Mouse (Mus musculus) lung, postnatal 0 days (tissue): Measurements from ENCODE around the gene Txndc11. TPM values are rescaled to one million over a fixed set of nuclear protein-coding genes. Genes with fewer than 3 reads are reported as not detected.

Experiments used
- ATAC-seq: fragments of 200-750 bp; cut with Nextera tagmentation; 2 replicates; pipeline ENCODE4 v1.8.0; 2017; ENCODE audit warnings: moderate library complexity
- DNase-seq: peaks from one replicate; pipeline ENCODE4 v3.0.0-alpha.2; 2016; ENCODE audit warnings: low spot score
- H3K27ac ChIP-seq: fragments of 300-500 bp; sonication (generic); 2 replicates; pipeline ENCODE4 v1.5.1; 2014; ENCODE audit warnings: antibody characterized with exemption, mild to moderate bottlenecking, low read length, mixed read lengths
- H3K27me3 ChIP-seq: fragments of 300-500 bp; sonication (generic); replicated peaks from 2 replicates; pipeline ENCODE4 v1.6.1; 2014; ENCODE audit warnings: low read length, mixed read lengths; ENCODE audit not compliant: insufficient read depth
- H3K36me3 ChIP-seq: fragments of 300-500 bp; sonication (generic); 2 replicates; pipeline ENCODE4 v1.6.1; 2014; ENCODE audit warnings: low read length, mixed read lengths; ENCODE audit not compliant: insufficient read depth
- H3K4me1 ChIP-seq: fragments of 300-500 bp; sonication (generic); 2 replicates; pipeline ENCODE4 v1.6.1; 2014; ENCODE audit warnings: antibody characterized with exemption, low read depth, low read length, mixed read lengths; ENCODE audit not compliant: insufficient read depth
- H3K4me2 ChIP-seq: fragments of 300-500 bp; sonication (generic); replicated peaks from 2 replicates; pipeline ENCODE4 v1.6.1; 2014; ENCODE audit warnings: low read depth, mild to moderate bottlenecking, low read length, moderate library complexity, mixed read lengths
- H3K4me3 ChIP-seq: fragments of 300-500 bp; sonication (generic); 2 replicates; pipeline ENCODE4 v1.5.1; 2014; ENCODE audit warnings: low read depth, low read length
- H3K9ac ChIP-seq: fragments of 300-500 bp; sonication (generic); replicated peaks from 2 replicates; pipeline ENCODE4 v1.6.1; 2014; ENCODE audit warnings: low read depth, mild to moderate bottlenecking
- H3K9me3 ChIP-seq: fragments of 300-500 bp; sonication (generic); 2 replicates; pipeline ENCODE4 v1.6.1; 2016; ENCODE audit warnings: low read length, mixed read lengths
- CTCF ChIP-seq: IDR thresholded peaks from 2 replicates; pipeline ENCODE4 v1.5.1; 2016; ENCODE audit warnings: antibody characterized with exemption, mild to moderate bottlenecking
- EP300 ChIP-seq: IDR thresholded peaks from 2 replicates; pipeline ENCODE4 v1.6.1; 2016; ENCODE audit warnings: antibody characterized with exemption, mild to moderate bottlenecking, control low read depth
- WGBS: fragments of 180-500 bp; shearing (Covaris S2); extraction: QIAGEN DNeasy Blood & Tissue Kit; methylation state at CpG from one replicate; pipeline ENCODE4 v1.1.7; 2014; 5-methylcytosine and 5-hydroxymethylcytosine counted together
- polyA plus RNA-seq: library from polyadenylated mRNA; unstranded; fragments of >200 nt; fragmentation: Nextera tagmentation; extraction: Ambion mirVana; gene quantifications from 2 replicates; pipeline ENCODE4 v1.2.1, GENCODE M21; 2015

The Txndc11 gene
- polyA plus RNA-seq, 1 experiment from 2014 or later, result 27.5 TPM

DNA sequence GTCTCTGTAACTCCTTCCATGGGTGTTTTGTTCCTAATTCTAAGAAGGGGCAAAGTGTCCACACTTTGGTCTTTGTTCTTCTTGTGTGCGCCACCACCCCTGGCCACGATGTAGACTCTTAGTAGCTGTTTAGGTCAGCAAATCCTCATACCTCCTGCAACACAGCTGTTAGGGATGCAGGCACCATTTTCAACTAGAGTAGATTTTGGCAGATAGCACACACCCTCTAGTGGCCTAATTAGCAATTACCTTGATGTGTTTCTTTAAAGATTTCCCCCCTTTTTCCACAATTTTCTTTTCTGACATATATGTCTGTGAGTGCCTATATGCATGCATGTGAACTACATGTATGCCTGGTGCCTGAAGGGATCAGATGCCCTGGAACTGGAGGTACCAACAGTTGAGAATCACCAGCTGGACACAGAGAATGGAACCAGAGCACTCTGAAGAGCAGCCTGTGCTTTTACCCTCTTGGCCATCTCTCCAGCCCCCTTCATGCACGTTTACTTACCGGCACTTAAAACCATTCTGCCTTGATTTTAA, 25.2 kb downstream of the Txndc11 start:
- DNase-seq, result peak; percentile 55
- 63% methylated on average over 4 of the region's 4 CpGs for WGBS
- Histone ChIP-seq H3K9ac (no peak overlapping the region), H3K9me3 (no peaks in the 10 kb centered on the region), H3K27me3 (no peaks in the 10 kb centered on the region), H3K36me3 (no peaks in the 10 kb centered on the region; the same call in 1 of the 2 replicates), H3K4me1 (no peaks in the 10 kb centered on the region), H3K4me2 (no peak overlapping the region), H3K27ac (no peak overlapping the region), H3K4me3 (no peak overlapping the region)
- no peak for ATAC-seq
- TF ChIP-seq CTCF (peak; percentile 80), EP300 (no peak)

DNA sequence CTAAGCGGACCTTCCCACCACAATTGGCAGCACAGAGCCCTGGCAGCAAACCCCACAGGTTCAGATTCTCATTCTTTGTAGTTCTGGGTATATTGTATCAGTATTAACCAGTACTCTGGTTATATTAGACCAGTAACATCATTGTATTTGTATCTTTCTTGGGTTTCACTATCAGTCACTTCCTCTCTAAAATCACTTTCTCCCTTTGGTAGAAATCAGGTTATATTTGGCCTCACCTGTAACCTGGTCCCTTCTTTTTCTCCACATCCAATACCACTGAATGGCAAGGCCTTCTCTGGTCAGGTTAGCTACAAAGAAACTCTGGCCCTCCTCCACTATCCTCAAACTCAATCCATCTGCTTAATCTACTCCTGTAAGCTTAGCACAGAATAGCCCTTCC, 29.5 kb downstream of the Txndc11 start:
- Histone ChIP-seq H3K4me1 (no peaks in the 10 kb centered on the region), H3K9me3 (no peaks in the 10 kb centered on the region), H3K36me3 (0 out of 2 replicates have a peak, but pooled peaks cover 8% of the 10 kb centered on the region), H3K4me3 (no peak overlapping the region), H3K27me3 (no peaks in the 10 kb centered on the region), H3K9ac (no peak overlapping the region), H3K27ac (no peak overlapping the region), H3K4me2 (no peak overlapping the region)
- TF ChIP-seq EP300 (no peak), CTCF (no peak)
- no peak for ATAC-seq
- no peak for DNase-seq
- 94% methylated on average over 1 of the region's 1 CpGs for WGBS

DNA sequence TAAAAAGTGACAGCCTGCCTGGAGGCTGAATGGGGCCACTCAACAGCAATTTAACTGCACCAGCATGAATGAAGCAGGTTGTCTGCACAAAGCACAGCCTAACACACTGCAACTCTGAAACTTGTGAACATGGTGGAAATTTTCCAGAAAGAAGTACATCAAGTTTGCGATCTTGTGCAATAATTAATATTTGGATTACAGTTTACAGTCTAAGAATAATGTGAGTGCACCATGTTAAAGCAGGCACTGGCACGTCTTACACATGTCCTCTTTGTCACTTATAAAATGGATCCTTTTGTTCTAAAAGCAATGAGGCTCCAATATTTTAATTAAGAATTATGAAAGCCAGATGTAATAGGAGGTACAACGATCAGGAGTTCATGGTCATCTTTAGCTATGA, 37.1 kb downstream of the Txndc11 start:
- Histone ChIP-seq H3K36me3 (no peaks in the 10 kb centered on the region), H3K4me3 (no peak overlapping the region), H3K27ac (no peak overlapping the region), H3K27me3 (no peaks in the 10 kb centered on the region), H3K4me1 (no peaks in the 10 kb centered on the region), H3K9ac (no peak overlapping the region), H3K4me2 (no peak overlapping the region), H3K9me3 (no peaks in the 10 kb centered on the region)
- ATAC-seq (no peak), DNase-seq (no peak)
- WGBS, result 83% methylated on average over 3 of the region's 3 CpGs
- no peak for TF ChIP-seq EP300
- TF ChIP-seq CTCF, result no peak

DNA sequence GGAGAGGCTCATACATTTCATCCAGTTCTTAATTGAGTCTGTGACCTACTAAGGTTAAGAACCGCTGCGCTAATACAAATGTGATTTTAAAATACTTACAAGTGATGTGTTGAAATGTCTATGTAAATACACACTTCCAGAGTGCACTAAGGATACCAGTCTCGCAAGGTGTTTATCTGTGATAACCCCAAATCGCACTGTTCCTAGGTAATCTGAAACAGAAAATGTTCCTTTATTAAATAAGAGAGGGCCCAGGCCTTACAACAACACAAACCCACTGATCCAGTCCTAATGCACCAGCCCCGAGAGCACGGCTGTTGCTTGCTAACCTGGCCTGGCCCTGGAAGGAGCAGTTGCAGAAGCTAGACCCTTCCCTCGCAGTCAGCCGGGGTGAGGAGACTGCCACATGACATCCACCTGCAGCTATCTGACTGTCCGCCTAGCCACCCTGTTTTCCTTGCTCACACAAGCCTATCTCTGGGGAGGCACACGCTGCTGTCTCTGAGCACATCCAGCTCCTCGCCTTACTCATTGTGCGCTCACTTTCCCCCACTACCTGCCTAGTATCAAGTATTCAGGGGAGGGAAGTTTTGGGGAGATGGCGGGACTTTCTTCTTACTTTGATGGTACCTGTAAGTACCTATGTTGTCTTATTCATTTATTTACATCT, 40.6 kb downstream of the Txndc11 start:
- TF ChIP-seq CTCF (no peak), EP300 (no peak)
- H3K27ac ChIP-seq, result no peak overlapping the region

DNA sequence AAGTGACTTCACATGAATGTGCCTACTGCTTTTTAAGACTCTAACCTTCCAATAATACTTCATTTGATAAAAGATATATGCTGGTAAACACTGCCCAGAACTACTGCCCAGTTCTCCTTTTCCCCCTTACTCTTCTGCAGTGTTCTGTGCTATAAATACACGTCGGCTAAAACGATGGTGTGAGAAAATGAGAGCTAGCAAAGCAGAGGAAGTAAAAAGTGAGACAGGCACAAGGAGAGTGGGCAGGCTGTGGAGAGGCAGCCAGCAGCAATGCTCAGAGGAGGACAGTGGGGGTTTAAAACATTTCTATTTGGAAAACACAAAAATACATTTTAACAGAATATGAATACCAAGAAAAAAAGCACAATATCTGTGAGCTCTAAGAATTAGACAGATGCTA, 41.9 kb downstream of the Txndc11 start:
- Histone ChIP-seq H3K27ac (no peak overlapping the region), H3K4me2 (no peak overlapping the region), H3K4me1 (no peaks in the 10 kb centered on the region), H3K9me3 (no peaks in the 10 kb centered on the region), H3K4me3 (no peak overlapping the region), H3K9ac (no peak overlapping the region), H3K36me3 (peaks cover 29% of the 10 kb centered on the region), H3K27me3 (no peaks in the 10 kb centered on the region)
- 41% methylated on average over 3 of the region's 3 CpGs for WGBS
- ATAC-seq (no peak), DNase-seq (no peak)
- TF ChIP-seq EP300, result no peak
- no peak for TF ChIP-seq CTCF

More for the DNA sequence above, 40.6 kb downstream of the Txndc11 start:
- Histone ChIP-seq H3K27me3 (no peaks in the 10 kb centered on the region), H3K36me3 (peaks cover 16% of the 10 kb centered on the region), H3K9me3 (no peaks in the 10 kb centered on the region), H3K9ac (no peak overlapping the region), H3K4me3 (no peak overlapping the region), H3K4me1 (no peaks in the 10 kb centered on the region), H3K4me2 (no peak overlapping the region)
- ATAC-seq (no peak), DNase-seq (no peak)
- 81% methylated on average over 13 of the region's 13 CpGs for WGBS

DNA sequence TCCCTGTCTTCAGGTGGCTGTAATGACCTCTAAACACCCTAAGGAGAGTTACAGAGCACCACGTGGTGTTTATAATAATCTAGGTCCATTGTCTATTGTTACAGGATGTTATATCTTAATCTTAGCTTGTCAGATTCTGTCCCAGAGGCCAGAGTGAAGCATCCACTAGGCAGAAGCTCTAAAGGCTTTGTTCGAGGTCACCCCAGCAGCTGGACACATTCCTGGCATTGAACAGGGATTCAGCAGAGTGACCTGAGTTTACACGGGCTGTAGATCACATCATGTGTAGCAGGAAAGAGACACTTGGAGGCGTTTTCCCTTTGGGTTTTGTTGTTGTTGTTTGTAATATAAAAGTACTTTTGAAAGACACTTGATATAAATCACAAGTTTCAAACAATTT, 42.4 kb downstream of the Txndc11 start:
- H3K4me2 ChIP-seq, result no peak overlapping the region
- no peaks in the 10 kb centered on the region for H3K27me3 ChIP-seq
- peak; percentile 49; the same call in 1 of the 2 replicates for ATAC-seq
- H3K4me1 ChIP-seq, result no peaks in the 10 kb centered on the region
- peaks cover 30% of the 10 kb centered on the region for H3K36me3 ChIP-seq
- H3K27ac ChIP-seq, result no peak overlapping the region
- WGBS, result 53% methylated on average over 4 of the region's 4 CpGs
- H3K9ac ChIP-seq, result no peak overlapping the region
- DNase-seq, result peak; percentile 18
- H3K4me3 ChIP-seq, result no peak overlapping the region
- TF ChIP-seq CTCF (no peak), EP300 (no peak)
- no peaks in the 10 kb centered on the region for H3K9me3 ChIP-seq
